Mouse (Mus musculus) kidney, postnatal 10 days (tissue): ENCODE results near the gene Agxt.

Experiments
- DNase-seq: peaks from one replicate; pipeline ENCODE4 v3.0.0; 2021; ENCODE audit warnings: mixed read lengths

Gene Agxt

GRCm38 (mm10) chr1:93150907-93151661, 16.0 kb downstream of the Agxt start:
- DNase-seq = no peak

GRCm38 (mm10) chr1:93157566-93157965, 22.5 kb downstream of the Agxt start:
- DNase-seq = peak; percentile 59

- peak; percentile 45 for DNase-seq
Measured at GRCm38 (mm10) chr1:93158916-93159315, 23.9 kb downstream of the Agxt start.

GRCm38 (mm10) chr1:93159566-93160500, 24.8 kb downstream of the Agxt start:
- DNase-seq = peak; percentile 25

GRCm38 (mm10) chr1:93160501-93161133, 25.6 kb downstream of the Agxt start, which contains the start of gene 2310007B03Rik:
TSS of gene 2310007B03Rik (minus strand) at chr1:93160948.
- DNase-seq = peak; percentile 74

GRCm38 (mm10) chr1:93161350-93161749, 26.3 kb downstream of the Agxt start:
- no peak for DNase-seq

- no peak for DNase-seq
Measured at GRCm38 (mm10) chr1:93161921-93162320, 26.9 kb downstream of the Agxt start.

- DNase-seq = no peak
Measured at GRCm38 (mm10) chr1:93162588-93162987, 27.5 kb downstream of the Agxt start.

GRCm38 (mm10) chr1:93165447-93165846, 30.4 kb downstream of the Agxt start:
- no peak for DNase-seq

- no peak for DNase-seq
Measured at GRCm38 (mm10) chr1:93166346-93167079, 31.5 kb downstream of the Agxt start.

- DNase-seq = no peak
Measured at GRCm38 (mm10) chr1:93168295-93168775, 33.3 kb downstream of the Agxt start, which contains the start of gene Crocc2. TSS of gene Crocc2 (plus strand) at chr1:93168725.

- no peak for DNase-seq
Measured at GRCm38 (mm10) chr1:93173665-93174064, 38.6 kb downstream of the Agxt start.

GRCm38 (mm10) chr1:93174399-93174798, 39.4 kb downstream of the Agxt start:
- DNase-seq = peak; percentile 91

- no peak for DNase-seq
Measured at GRCm38 (mm10) chr1:93175849-93176248, 40.8 kb downstream of the Agxt start.

- DNase-seq = peak; percentile 89
Measured at GRCm38 (mm10) chr1:93176525-93177332, 41.7 kb downstream of the Agxt start.

GRCm38 (mm10) chr1:93182281-93182680, 47.2 kb downstream of the Agxt start:
- no peak for DNase-seq

- DNase-seq = no peak
Measured at GRCm38 (mm10) chr1:93184071-93184828, 49.2 kb downstream of the Agxt start.

- DNase-seq = no peak
Measured at GRCm38 (mm10) chr1:93190726-93191305, 55.8 kb downstream of the Agxt start.

GRCm38 (mm10) chr1:93194961-93195360, 59.9 kb downstream of the Agxt start:
- no peak for DNase-seq
